Mouse (Mus musculus) MEL-GATA-1-ER (cell line): ENCODE measurements around the gene Hes2.

ENCODE experiments used
- DNase-seq: peaks from one replicate; pipeline ENCODE4 v3.0.0-alpha.2; 2012; ENCODE audit warnings: low read depth; ENCODE audit errors: extremely low read depth

Hes2 gene

DNA sequence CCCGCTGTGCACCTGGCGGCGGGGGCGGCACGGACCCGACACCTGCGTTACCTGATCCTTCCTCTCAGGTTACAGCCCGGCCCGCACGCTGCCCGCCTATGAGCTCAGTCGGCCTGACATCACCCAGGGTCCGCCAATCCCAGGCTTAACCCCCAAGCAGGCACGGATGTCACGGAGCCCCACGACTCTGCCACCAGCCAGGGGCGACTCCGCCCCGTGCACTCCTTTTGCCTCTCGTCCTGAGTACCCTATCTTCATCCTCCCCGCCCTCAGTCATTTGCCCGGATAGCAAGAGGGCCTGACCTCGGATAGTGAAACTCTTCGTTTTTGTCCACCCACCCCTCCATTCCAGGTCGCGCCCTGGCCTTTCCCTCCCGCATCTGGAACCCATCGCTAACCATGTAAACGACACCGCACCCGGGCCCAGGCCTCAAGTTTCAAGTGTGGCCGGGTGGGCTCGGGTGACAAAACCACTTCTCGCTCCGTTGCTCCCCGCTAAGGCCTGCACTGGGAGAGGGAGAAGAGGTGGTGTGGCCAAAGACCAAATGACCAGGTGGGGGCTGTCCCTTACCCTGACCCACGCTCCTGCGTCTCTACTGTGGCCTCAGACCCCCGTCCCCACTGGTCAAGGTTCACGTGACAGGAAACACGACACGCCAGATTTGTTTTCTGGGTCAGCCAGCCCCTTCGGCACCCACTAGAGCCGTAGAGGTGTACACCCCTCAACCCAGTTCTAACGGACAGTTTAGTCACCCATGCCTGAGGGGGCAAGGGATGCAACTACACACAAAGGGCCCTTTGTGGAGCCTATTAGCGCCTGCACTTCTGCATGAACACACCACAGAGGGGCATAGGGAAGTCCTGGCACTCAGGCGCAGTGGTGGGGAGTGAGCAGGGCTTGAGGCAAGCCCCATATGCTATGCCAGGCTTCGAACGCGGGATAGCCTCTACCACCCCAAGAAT, 26.6 kb upstream of the Hes2 start:
- DNase-seq, result no peak

DNA sequence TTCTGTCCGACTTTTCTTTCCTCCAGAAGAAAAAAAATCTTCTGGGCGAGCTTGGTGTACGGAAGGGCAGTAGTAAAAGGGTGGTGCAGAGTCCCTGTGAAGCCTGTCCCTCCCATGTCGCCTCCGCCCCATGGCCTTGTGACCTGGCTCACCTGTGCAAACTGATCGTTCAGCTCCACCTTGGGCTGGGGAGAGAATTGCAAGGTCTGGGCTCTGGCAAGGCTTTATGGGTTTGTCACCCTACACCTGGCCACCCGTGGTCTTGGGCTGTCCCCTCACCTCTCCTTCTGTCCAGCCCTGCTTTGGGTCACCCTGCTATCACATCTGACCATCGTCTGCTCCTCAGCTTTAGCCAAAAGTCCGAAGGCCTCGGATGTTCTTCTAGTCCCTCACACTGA, 25.9 kb upstream of the Hes2 start:
- DNase-seq, result no peak

DNA sequence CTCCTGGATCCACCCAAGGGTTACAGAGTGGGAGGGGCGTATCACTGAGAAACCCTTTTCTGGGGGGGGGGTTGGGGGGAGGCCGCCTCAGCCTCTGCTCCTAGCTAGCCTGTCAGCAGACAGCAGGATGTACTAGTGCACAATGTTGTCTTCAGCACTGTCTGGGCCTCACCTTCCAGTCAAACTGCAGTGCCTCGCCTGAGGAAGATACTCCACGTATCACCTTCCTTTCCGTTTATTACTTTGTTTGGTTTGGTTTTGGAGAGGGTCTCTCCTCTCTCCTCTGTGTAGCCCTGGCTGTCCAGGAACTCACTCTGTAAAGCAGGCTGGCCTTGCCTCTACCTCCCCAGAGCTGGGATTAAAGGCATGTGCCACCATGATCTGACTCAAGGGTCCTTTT, 25.5 kb upstream of the Hes2 start:
- DNase-seq, result no peak

DNA sequence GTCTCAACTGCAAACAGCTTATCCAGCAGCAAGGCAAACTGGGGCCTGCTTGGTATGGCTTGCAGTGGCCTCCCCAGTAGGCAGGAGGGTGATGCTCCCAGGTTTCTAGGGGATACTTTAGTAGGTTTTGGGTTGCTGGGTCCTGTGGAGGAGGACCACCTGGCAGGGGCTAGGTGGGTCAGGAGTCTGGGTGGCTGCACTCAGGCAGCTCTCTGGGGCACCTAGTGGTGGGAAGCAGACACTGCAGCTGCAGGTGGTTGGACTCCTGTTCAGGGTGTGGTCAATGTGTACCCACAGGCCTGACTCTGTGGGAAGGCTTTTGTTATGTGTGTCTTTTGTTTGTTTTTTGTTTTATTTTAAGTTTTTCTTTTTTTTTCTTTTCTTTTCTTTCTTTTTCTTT, 24.2 kb upstream of the Hes2 start:
- no peak for DNase-seq

DNA sequence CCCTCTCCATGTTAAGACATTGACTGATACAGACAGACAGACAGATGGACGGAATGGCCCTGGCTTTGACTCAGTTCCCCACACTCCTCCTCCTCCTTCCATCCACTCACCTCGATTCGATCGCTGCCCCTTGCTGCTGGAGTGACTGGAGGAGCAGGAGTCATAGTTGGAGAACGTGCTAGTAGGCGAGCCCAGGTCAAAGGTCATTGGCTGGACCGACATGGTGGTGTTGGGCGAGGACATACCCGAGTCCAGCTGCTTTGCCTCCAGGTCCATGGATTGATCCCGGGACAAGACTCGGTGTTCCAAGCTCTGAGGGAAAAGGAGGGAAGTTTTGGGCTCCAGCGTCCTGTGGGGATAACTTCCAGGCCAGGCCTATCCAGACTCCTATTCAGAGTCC, 23.3 kb upstream of the Hes2 start:
- no peak for DNase-seq

DNA sequence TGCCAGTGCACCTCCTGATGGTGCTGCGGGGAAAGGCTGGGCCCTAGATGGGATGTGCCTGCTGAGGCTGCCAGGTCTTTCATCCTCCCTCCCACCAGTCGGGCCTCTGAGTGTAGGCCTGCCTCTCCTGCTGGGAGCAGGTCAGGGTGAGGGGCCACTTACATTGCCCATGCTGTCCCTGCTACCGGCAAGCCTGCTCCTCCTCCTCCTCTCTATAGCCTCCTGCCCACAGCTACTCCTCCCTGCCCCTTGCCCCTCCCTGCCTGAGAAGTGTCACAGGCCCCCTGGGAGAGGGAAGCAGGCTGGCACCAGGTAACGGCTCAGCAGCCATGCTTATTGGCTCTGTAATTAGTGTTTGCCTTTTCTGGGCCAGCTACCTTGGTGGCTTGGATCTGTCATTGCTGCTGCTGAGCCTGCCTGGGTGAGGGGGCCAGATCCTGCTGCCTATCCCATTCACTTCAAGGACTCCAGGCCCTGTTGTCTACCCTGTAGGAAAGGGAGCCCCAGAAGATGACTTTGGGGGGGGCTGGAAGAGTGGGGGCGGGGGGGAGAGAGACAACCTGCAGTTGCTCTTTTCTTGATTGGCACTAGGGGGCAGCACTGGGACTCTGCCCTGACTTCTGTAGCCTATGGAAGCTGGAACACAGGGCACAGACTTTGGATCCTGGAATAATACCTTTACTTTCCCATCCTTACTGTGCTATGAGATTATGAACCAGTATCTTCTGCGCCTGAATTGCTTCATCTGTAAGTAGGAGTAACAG, 22.4 kb upstream of the Hes2 start:
- DNase-seq, result no peak

DNA sequence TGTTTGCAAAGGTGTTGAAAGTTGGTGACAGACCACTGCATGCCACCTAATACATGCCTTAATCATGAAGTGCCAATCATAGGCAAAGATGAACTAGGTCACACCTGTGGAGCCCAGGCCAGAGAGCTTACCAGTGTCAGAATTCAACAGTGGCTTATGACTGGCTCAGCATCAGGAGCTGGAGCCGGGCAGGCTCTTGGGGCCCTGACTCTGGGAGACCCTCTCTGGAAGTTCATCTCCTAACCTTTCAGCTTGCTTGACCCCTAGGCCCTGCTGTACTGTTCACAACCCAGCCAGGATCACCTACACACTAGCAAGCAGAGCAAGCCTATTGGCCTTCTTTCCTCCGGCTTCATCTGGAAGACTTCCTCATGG, 21.8 kb upstream of the Hes2 start:
- DNase-seq, result no peak

DNA sequence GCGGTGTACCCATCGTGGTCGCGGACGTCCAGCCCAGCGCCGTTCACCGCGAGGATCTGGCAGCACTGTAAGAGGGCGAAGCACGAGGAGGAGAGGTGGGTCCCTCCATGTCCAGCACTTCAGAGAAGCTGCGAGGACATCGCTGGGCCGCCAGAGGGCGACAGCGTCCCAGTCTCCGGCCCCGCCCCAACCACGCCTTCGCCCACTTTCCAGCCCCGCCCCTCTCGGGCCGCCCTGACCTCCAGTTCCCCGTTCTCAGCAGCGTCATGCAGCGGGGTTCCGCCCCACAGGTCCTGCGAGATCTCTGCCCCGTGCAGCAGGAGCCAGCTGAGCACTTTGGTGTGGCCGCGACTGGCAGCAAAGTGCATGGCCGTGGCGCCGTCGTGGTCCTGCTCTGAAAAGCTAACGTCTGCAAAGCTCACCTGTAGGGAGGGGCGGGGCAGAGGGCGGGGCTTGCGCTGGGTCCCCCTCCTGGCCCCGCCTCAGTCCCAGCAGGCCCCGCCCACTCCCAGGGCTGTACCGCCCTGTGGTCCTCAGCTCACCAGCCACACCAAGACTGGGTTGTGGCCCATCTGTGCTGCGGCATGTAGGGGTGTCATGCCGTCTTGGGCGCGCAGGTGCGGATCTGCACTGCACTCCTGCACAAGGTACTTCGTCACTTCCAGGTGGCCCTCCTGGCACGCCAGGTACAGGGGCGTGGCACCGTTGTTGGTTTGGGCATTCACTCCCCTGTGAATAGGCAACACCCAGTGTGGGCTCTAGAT, 20.0 kb upstream of the Hes2 start:
- DNase-seq, result peak; percentile 44

DNA sequence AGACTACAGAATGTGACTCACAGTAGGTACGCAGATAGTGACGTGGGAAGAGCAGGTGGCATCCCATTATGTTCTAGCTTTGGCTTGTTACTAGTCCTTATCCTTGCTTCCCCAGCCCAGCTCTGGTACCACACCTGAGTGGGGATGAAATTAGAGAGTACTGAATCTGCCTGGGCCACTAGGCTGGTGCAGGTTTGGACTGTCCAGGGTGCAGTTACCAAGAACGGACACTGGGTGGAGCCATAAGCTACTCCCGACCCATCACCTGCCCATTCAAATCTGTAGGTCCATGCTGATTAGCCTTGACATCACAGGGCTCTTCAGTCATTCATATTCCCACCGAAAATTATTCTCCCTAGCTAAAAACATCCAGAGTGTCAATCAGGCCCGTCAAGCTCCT, 18.2 kb upstream of the Hes2 start:
- DNase-seq, result peak; percentile 34

DNA sequence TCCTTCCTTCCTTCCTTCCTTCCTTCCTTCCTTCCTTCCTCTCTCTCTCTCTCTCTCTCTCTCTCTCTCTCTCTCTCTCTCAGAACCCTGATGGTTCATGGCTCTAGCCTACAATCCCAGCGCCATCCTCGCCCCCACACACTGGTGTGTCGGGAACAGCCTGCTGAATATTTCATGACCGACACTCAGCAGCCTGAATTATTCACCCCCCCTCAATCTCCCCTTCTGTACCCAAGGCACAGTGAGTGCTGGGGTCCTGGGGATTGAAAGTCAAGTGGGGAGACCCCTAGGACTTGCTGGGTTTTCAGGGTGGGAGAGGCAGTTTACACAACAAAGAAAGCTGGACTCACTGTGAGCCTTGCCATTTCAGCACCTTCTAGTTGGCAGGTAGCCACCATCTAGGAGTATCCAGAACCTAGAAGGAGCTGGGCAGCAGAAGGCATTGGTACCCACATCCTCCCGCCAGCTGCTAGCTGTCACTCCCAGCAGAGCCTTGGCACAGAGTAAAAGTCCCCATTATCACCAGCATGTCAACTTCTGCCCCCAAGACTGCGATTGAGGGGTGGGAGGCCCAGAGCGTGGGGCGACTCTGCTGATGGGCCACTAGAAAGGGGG, 17.0 kb upstream of the Hes2 start:
- no peak for DNase-seq

DNA sequence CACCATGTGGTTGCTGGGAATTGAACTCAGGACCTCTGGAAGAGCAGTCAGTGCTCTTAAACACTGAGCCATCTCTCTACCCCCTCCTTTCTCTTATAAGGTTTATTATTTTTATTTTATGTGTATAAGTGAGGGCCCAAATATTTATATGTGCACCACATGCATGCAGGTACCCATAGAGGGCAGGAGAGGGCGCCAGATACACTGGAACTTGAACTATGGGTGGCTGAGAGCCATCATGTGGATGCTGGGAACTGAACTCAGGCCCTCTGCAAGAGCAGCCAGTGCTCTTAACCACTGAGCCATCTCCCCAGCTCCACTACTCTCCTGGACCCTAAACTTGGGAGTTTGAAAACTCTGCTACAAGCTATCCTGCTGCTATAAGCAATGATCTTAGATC, 15.0 kb upstream of the Hes2 start:
- no peak for DNase-seq

DNA sequence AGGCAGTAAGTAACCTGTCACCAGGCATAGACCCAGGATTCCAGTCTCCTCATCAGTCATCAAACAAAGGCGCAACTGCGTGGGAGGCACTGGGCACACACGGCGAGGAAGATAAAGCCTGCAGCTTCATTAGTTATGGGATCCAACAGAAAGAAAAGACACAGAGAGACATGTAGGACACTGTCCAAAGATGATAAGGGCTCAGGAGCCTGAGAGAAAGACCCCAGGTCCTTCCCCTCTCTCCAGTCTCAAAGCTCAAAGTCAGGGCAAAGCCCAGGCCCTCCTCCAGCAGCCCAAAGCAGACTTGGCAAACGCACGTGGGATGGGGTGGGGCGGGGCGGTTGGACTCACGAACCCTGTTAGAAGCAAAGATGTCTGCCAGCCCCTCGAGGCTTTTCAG, 13.2 kb upstream of the Hes2 start:
- DNase-seq, result no peak

DNA sequence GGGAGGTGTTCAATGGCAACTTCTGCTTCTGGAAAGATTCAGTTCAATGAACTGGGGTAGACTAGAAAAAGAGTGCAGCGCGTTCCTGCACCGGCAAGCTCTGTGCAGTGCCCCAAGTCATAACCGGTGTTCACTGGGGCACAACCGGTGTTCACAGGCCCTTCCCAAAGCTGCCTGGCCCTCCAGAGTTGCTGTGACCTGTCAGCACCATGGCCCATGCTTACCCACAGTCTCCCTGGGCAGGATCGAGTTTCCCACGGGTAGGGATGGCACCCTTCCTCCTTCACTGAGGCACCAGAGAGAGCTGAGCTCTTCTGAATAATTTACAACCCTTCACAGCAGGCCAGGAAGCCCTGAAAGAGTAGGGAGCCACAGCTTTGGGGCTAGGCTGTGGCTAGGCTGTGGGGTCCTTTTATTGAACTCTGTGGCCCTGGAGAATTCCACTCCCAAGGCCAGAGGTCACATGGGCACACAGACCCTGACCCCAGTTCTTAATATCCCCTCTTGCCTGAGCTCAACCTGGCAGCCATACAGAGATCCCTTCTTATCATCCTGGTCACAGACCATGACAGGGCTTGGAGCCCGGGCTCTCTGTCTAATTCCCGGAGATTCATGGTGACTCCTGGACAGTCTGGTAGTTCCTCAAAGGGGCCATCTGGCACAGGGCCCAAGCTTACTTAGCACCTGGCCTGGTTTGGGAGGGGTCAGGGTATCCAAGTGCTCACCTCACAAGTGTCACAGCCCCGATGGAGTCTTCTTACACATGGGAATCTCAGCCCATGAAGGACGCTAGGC, 12.4 kb upstream of the Hes2 start:
- no peak for DNase-seq

DNA sequence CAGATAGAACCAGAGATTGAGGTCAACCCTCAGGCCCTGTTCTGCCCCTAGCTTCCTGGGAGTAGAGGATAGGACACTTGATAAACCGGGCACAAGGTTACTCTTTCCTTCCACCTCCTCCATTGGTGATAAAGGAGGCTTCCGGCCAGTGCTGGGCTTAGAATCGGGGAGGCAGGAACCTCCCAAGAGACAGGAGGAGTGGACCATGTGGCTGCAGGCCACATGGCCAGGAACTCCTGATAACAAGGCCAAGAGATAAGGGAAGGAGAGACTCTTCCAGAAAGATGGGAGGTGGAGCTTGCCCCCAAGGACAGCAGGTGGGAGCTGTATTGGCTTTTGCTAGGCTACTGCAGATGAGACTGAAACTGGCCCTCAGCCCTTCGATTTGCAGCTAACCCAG, 8.1 kb upstream of the Hes2 start:
- no peak for DNase-seq

DNA sequence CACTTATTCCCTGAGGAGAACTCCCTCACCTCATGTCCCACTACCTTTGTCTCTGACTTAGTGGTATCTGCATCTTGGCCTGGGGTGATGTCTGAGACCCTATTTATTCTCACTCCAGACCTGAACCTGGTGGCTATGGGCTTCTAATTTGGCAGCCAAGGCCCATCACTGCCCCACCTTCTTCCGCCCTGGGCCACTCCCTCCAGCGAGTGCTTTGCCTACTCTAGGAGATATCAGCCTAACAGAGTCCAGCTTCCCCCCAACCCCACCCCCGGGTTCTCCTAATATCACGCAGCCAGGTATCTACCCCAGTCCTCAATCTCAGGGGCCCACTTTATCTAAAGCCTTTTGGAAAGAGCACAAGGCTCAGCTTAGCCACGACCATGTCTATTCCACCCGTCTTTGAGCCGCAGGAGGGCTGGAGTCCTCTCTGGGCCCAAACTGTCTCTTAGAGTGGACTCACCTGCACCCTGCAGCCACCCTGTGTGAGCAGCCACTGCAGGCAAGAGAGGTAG, 7.2 kb upstream of the Hes2 start:
- peak; percentile 39 for DNase-seq

DNA sequence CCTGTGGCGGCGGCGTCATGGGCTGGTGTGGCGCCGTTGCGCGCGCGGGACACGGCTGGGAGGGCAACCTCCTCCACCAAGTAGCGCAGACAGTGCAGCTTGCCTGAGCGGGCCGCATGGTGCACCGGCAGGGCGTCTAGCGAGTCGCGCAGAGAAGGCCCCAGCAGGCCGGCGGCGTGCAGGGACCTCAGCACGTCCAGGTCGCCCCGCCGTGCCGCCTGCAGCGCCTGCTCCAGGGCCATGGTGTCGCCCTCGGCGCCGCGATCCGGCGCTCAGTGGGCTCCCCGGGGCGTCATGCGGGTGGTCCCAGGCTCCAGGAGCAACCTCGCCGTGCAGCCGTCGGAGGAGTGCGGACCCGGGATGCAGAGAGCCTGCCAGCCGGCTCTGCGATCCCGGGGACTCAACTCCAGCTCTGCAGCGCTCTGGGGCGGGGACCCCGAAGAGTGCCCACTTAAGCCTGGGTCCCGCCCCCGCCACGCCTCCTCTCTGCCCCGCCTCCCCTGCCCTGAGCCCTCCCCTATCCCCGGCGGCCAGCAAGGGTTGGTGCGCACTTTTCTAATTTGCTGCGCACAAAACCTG, 6.6 kb upstream of the Hes2 start, which contains the start of gene Espn:
Gene Espn (minus strand): TSS at position 406 of the 579 bp plus-strand sequence.
- DNase-seq, result peak; percentile 57

DNA sequence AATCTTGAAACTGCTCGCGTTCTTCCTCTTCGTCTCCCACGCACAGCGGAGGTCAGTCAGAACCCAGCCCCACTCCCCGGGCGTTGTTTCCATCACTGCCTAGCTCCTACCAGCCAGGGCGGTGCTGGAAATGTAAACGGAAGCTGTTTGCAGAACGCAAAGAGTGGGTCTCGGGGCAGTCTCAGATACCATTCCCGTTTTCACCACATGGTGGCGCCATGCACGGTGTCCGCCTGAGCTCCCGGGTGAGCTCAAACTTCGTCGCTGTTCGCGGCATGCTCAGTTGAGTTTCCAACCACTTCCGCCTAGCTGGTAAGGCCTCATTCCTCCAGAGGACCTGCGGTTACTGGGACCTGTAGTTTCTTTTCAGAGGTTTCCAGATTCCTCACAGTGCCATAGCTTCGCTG, 4.9 kb upstream of the Hes2 start:
- peak; percentile 92 for DNase-seq

DNA sequence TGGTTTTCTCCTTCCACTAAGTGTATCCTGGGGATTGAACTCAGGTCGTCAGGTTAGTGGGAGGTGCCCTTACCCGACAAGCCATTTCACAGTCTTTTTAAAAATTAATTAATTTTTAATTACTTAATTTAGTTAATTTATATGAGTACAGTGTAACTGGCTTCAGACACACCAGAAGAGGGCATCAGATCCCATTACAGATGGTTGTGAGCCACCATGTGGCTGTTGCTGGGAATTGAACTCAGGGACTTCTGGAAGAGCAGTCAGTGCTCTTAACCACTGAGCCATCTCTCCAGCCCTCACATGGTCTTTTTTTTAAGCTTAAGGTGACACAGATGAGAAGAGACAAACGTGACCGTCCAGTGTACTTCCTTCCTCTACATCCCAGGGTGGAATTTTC, 3.6 kb upstream of the Hes2 start:
- DNase-seq, result no peak

DNA sequence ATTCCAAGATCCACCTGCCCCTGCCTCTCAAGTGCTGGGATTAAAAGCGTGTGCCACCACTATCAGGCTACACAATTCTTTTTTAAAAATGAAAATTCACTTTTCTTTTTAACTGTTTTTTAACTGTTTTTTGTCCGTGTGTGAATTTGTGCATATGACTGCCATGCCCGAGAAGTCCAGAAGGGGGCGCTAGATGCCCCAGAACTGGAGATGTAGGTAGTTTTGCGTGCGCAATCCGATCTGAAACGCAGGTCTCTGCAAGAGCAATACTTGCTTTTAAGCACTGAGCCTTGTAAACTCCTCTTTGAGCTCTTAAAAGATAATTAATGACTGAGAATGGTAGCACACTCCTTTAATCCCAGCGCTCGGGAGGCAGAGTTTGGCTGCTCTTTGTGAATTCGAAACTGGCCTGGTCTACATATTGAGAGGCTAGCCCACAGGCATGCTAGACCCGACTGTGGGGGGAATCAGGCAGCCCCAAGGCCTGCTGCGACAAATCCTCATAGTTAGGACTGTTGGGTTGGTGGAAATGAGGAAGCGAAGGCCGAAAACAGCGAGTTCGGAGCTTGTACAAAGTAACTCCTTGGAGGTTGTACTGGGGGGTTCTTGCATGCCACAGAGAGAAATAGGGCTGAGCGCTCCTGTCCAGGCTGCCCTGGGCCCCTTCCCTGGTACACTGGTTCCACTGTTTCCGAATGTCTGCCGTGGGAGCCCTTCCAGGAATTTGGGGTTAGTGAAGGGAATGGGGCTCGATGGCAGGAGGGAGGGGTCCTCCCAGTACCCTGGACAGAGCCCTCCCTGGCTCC, 685 bp upstream of the Hes2 start:
- peak; percentile 49 for DNase-seq
